Comparison of ENCODE assay signal across 8 mouse cellular contexts in the genomic region with DNA sequence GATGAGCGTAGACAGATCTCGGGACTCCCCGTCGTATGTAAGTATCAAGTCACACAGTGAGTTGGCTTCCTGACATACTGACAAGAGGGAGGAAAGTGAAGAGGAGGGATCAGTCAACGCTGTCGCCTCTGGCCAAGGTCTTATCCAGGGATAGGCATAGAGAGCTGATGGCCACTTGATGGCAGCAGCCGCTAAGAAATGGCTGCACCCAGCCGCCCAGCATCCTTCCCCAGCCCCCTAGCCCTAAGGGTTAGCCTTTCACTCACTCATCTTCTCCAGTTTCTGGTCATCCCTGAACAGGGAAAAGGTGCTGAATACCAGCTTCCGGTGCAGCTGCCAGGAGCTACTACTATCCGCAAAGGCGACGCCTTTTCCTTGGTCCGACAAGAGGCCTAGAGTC. TPM values are rescaled to one million over a fixed set of nuclear protein-coding genes. Genes with fewer than 3 reads are reported as not detected.
A peak's percentile ranks its signal among the peaks of the same experiment; 100 is the strongest.
DNase-seq lines count a peak whose midpoint lies in the region; ATAC-seq lines count a peak whose summit lies in the region.

No protein-coding gene starts in this region.

- no peaks in the 10 kb centered on the region for H3K27me3 ChIP-seq in hindbrain, embryonic 15.5 days
- H3K27me3 ChIP-seq in limb, embryonic 13.5 days, result peaks cover 12% of the 10 kb centered on the region

- ATAC-seq in hindbrain, embryonic 15.5 days (ENCODE audit: low FRiP score, low read depth), result peak; percentile 84; the same call in 1 of the 2 replicates
- peak; percentile 66; the same call in 1 of the 2 replicates for ATAC-seq in limb, embryonic 13.5 days (ENCODE audit: low FRiP score, low read depth)
- ATAC-seq in monocyte, adult 5-6 weeks (replicated peaks; ENCODE audit: insufficient number of reproducible peaks, low FRiP score, low TSS enrichment, poor library complexity, severe bottlenecking), result peak; percentile 65

- H3K27ac ChIP-seq in hindbrain, embryonic 15.5 days (replicated peaks), result no peak overlapping the region
- no peak overlapping the region for H3K27ac ChIP-seq in limb, embryonic 13.5 days

- no peak overlapping the region for H3K9ac ChIP-seq in hindbrain, embryonic 15.5 days
- no peak overlapping the region for H3K9ac ChIP-seq in limb, embryonic 13.5 days

- peak; percentile 59 to 65 for DNase-seq in left cerebral cortex, adult 18-20 months (ENCODE audit: low spot score in 2 of 2)
- no peak for DNase-seq in left cerebral cortex, adult 11 months (ENCODE audit: low spot score)
- peak; percentile 20 for DNase-seq in c-Kit-positive CD71-positive TER-119-positive erythroid progenitor cells, embryonic 14.5 days (ENCODE audit: low spot score)
- peak; percentile 42 for DNase-seq in forelimb bud, embryonic 11.5 days (ENCODE audit: low read depth, low spot score)
- peak; percentile 79 for DNase-seq in testis, postnatal 10 days (ENCODE audit: low spot score)

- H3K9me3 ChIP-seq in hindbrain, embryonic 15.5 days, result no peaks in the 10 kb centered on the region
- no peaks in the 10 kb centered on the region for H3K9me3 ChIP-seq in limb, embryonic 13.5 days

- H3K4me3 ChIP-seq in hindbrain, embryonic 15.5 days, result no peak overlapping the region
- H3K4me3 ChIP-seq in limb, embryonic 13.5 days, result no peak overlapping the region

- H3K4me2 ChIP-seq in hindbrain, embryonic 15.5 days, result no peak overlapping the region
- no peak overlapping the region for H3K4me2 ChIP-seq in limb, embryonic 13.5 days (replicated peaks)

- no peaks in the 10 kb centered on the region for H3K4me1 ChIP-seq in hindbrain, embryonic 15.5 days (replicated peaks)
- no peaks in the 10 kb centered on the region for H3K4me1 ChIP-seq in limb, embryonic 13.5 days

- no peaks in the 10 kb centered on the region for H3K36me3 ChIP-seq in hindbrain, embryonic 15.5 days
- no peaks in the 10 kb centered on the region for H3K36me3 ChIP-seq in limb, embryonic 13.5 days

- WGBS in hindbrain, embryonic 15.5 days, result 35% methylated on average over 13 of the region's 13 CpGs
- 25% methylated on average over 13 of the region's 13 CpGs for WGBS in limb, embryonic 13.5 days

RNA-seq across cellular contexts. Expression of gene Cyp17a1, which starts 2.3 kb away (rescaled TPM):
- not detected for total RNA-seq in left cerebral cortex, adult 18-20 months (2021)
- not detected in 2 replicates for polyA plus RNA-seq in hindbrain, embryonic 15.5 days (2015; fragmentation: Nextera tagmentation; extraction: Ambion mirVana)
- 0.05 TPM in 1 of 2 replicates, not detected in the other for polyA plus RNA-seq in limb, embryonic 13.5 days (2015; fragmentation: Nextera tagmentation; extraction: Ambion mirVana)
- 1.6 to 6.0 TPM (median 3.4 TPM) in 3 replicates for total RNA-seq in monocyte, adult 5-6 weeks (2017)

RNA-seq across cellular contexts. Expression of gene Borcs7, which starts 19.0 kb away (rescaled TPM):
- 10 to 100 TPM; 20.7 to 21.6 TPM for total RNA-seq in left cerebral cortex, adult 18-20 months (2021)
- 23.2 and 25.6 TPM in 2 replicates for polyA plus RNA-seq in hindbrain, embryonic 15.5 days (2015; fragmentation: Nextera tagmentation; extraction: Ambion mirVana)
- 15.7 and 18.1 TPM in 2 replicates for polyA plus RNA-seq in limb, embryonic 13.5 days (2015; fragmentation: Nextera tagmentation; extraction: Ambion mirVana)
- 10.0 to 20.7 TPM (median 12.4 TPM) in 3 replicates for total RNA-seq in monocyte, adult 5-6 weeks (2017)

RNA-seq across cellular contexts. Expression of gene As3mt, which starts 36.6 kb away (rescaled TPM):
- 10 to 100 TPM; 26.2 to 32.0 TPM for total RNA-seq in left cerebral cortex, adult 18-20 months (2021)
- polyA plus RNA-seq in hindbrain, embryonic 15.5 days (2015; fragmentation: Nextera tagmentation; extraction: Ambion mirVana), result 37.6 and 39.6 TPM in 2 replicates
- polyA plus RNA-seq in limb, embryonic 13.5 days (2015; fragmentation: Nextera tagmentation; extraction: Ambion mirVana), result 38.3 and 38.5 TPM in 2 replicates
- total RNA-seq in monocyte, adult 5-6 weeks (2017), result 43.3 to 130 TPM (median 45.7 TPM) in 3 replicates
